Mouse (Mus musculus): ENCODE data around the gene 4930548H24Rik. TPM values are rescaled to one million over a fixed set of nuclear protein-coding genes. Genes with fewer than 3 reads are reported as not detected.

The 4930548H24Rik gene
- 0.18 TPM for polyA plus RNA-seq (2017; shearing (Covaris generic))

DNA sequence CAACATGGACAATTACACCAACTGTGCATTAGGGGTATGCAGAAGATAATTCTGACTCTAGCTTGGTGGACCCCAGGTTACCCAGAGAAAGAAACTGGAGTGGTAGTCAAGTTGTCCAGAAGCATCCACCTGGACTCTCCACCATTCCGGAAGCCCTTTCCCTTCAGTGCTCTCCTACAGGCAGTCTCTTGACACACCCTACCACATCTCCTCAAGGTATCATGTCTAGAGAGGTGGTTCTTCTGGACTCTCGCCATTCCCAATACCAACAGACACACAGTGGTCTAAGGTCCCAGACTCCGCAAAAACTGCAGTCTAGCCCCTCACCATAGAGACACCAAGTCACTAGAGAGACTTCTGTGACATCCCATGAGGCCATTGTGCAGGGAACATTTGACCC lies at the start of gene 4930548H24Rik:
Gene 4930548H24Rik, plus strand, starts transcription at position 301 of the 400 bp plus-strand sequence.

DNA sequence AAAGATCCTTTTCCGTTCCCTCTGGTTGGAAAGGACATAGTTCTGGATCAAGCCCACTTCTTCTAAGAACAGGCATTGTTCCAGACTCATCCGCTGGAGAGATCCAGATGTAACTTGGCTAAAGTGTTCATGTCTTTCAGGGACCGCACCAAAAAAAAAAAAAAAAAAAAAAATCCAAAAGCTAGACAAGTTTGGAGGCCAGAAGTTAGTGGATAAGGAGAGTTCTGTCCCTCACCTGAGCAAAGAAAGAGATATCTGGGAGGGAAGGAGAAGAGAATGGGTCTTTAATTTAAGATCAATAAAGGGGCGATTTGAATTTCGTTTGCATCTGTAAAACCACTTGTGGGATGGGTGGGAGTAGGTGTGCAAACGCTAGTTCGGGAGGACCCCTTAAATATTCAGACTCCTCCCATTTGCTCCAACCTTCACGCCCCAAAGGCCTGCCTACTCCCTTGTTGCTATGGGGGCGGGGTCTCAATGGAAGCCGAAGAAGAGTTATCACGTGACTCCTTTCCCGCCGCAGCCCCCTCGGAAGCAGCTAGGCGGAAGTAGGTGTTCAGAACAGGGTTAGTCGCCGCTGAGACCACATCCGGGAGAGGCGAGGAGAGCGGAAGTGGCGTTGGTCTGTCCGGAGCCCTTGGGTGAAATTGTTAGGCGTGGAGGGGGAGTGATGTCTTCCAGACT lies 33.5 kb upstream of the 4930548H24Rik start, which contains the start of gene Zfp512:
Gene Zfp512, plus strand, starts transcription at position 554 of the 684 bp plus-strand sequence.

DNA sequence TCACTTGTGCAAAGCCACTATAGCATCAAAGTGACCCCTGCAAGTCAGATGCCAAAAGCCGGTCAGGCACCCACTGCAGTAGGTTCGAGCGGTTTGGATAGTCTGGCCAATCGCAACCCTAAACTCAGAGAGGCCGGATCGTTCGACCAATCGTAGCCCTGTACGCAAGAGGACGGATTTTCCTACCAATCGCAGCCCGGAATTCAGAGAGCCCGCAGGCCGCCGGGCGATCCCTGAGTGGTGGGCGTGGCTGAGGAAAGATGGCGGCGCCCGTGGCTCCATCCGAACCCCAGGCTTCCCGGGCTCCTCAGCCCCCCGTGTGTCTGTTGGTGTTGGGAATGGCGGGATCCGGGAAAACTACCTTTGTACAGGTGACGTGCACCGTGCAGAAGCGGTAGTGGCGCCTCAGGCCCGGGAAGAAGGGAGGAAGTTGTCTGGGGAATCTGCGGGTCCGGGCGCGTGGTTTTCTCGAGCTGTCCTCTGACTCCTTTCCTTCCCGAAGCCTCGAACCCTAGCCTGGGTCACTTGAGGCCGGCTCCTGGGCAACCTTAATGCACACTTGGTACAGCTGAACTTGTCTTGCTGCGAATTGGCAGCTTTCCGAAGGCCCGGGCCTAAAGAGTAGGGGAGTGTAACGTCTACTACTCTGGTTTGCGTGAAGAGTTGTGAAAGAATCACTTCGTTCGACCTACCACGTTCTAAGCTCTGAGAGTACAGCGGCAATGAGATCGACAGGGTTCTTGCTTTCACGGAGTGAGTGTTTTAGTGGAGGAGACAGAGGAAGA lies 9.2 kb downstream of the 4930548H24Rik start, which contains the start of gene Gpn1:
Gene Gpn1, plus strand, starts transcription at position 229 of the 785 bp plus-strand sequence.

DNA sequence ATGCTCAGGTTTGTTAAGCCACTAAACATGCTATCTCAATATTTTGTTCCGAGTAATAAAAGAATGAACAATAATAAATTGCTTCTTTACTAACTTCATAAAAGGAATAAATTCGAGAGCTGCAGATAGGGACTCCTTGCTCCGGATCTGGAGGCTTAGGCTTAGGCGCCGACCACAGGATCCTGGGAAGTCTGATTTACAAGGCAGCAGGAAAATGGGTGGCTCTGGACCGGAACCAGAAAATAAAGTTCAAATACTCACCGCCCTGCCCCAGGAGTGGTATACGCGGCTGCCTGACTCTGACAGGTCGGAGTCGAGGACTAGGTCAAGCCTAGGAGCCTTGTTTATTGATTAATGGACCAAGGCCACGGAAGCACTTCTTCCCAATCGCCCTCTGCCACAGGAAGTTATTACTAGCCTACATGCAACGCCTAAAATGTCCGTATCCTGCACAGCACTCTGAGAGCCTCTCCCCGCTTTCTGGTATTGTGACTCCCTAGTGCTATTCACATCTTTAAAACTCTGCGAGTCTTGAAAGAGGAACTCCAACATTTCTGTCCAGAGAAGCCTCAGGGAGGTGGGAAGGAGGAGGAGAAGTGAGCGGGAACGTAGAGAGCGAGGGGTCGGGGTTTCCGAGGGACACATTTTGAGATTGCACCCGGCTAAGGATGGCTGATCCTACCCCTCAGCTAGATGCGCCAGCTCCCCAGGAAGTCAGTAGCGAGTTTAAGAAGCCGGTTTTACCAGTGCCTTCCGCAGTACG lies 41.0 kb downstream of the 4930548H24Rik start, which contains the start of gene Slc4a1ap:
Gene Slc4a1ap, plus strand, starts transcription at position 642 of the 763 bp plus-strand sequence.

DNA sequence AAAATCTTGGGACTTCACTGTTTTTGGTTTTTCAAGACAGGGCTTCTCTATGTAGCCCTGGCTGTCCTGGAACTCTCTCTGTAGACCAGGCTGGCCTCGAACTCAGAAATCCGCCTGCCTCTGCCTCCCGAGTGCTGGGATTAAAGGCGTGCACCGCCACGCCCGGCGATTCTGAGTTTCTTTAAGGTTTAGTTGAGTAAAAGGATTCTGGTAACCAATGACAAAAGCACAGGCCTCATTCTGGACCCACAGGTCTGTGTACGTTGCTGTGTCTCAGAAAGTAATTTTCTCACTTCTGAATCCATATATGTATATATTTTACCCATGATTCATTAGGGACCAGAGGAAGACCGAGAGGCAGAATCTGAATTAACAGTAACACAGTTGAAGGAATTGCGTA lies 42.2 kb downstream of the 4930548H24Rik start, which contains the start of gene Supt7l:
Gene Supt7l, minus strand, starts transcription at position 101 of the 400 bp plus-strand sequence.

Other genes starting within 250 kb of the 4930548H24Rik start
- 182 TPM for gene Nrbp1, start 244.9 kb upstream of the 4930548H24Rik start, polyA plus RNA-seq (2017; shearing (Covaris generic))
- 1.2 TPM for gene Gm9970, start 244.5 kb upstream of the 4930548H24Rik start, polyA plus RNA-seq (2017; shearing (Covaris generic))
- gene Krtcap3, start 234.0 kb upstream of the 4930548H24Rik start, polyA plus RNA-seq (2017; shearing (Covaris generic)): 74.3 TPM
- gene Ift172, start 194.6 kb upstream of the 4930548H24Rik start, polyA plus RNA-seq (2017; shearing (Covaris generic)): 10.3 TPM
- 0.35 TPM for gene Fndc4, start 189.7 kb upstream of the 4930548H24Rik start, polyA plus RNA-seq (2017; shearing (Covaris generic))
- 0.38 TPM for gene Gckr, start 188.3 kb upstream of the 4930548H24Rik start, polyA plus RNA-seq (2017; shearing (Covaris generic))
- 57.8 TPM for gene Zfp512, start 33.3 kb upstream of the 4930548H24Rik start, polyA plus RNA-seq (2017; shearing (Covaris generic))
- 41.8 TPM for gene Gpn1, start 9.0 kb downstream of the 4930548H24Rik start, polyA plus RNA-seq (2017; shearing (Covaris generic))
- 47.3 TPM for gene Slc4a1ap, start 41.3 kb downstream of the 4930548H24Rik start, polyA plus RNA-seq (2017; shearing (Covaris generic))
- gene Supt7l, start 42.1 kb downstream of the 4930548H24Rik start, polyA plus RNA-seq (2017; shearing (Covaris generic)): 23.1 TPM
- gene Mrpl33, start 111.2 kb downstream of the 4930548H24Rik start, polyA plus RNA-seq (2017; shearing (Covaris generic)): 203 TPM
- 22.1 TPM for gene Rbks, start 211.9 kb downstream of the 4930548H24Rik start, polyA plus RNA-seq (2017; shearing (Covaris generic))
- gene Babam2, start 211.9 kb downstream of the 4930548H24Rik start, polyA plus RNA-seq (2017; shearing (Covaris generic)): 55.8 TPM